ENCODE assay signal across 9 mouse cellular contexts in the genomic region with DNA sequence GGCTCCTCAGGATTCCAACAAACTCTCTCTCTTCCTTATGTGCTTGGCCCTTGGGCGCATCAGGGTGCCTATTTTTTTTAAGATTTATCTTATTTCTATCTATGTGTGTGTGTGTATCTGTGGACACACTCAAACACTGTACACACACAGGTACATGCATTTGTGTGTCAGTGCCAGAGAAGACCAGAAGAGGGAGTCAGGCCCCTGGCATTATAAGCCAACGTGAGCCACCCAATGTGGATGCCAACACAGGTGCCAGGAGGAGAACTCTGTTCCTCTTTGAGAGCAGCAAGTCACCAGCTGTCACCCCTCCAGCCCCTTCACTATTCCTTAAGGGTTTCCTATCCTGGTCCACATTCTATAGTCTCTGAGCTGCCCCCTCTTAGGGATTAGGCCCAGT. TPM values are rescaled to one million over a fixed set of nuclear protein-coding genes. Genes with fewer than 3 reads are reported as not detected.
DNase-seq lines count a peak whose midpoint lies in the region; ATAC-seq and TF ChIP-seq lines count a peak whose summit lies in the region.
"Had no signal": no experiment of that assay in that cellular context is flagged by ENCODE, and none has a peak within 500 bp of the region (broad histone marks: within the 10 kb centered on the region; RNA-seq: fewer than 3 reads in every experiment).

No protein-coding gene starts in this region.

- no peak overlapping the region for H3K4me3 ChIP-seq in cerebellum, adult 2 months (replicated peaks; ENCODE audit: insufficient read depth, low read depth, low read length)
- H3K4me3 ChIP-seq in cortical plate, adult 2 months (ENCODE audit: insufficient read depth, low read length) = no peak overlapping the region
- no peak overlapping the region for H3K4me3 ChIP-seq in forebrain, embryonic 16.5 days (replicated peaks; ENCODE audit: low read length)
- H3K4me3 ChIP-seq: neural tube, embryonic 13.5 days had no signal

- no peak overlapping the region for H3K4me2 ChIP-seq in forebrain, embryonic 16.5 days (ENCODE audit: low read length)
- H3K4me2 ChIP-seq: neural tube, embryonic 13.5 days had no signal

- H3K9ac ChIP-seq in forebrain, embryonic 16.5 days (replicated peaks; ENCODE audit: low read depth, low read length) = no peak overlapping the region
- H3K9ac ChIP-seq: neural tube, embryonic 13.5 days had no signal

- TF ChIP-seq POLR2A in cerebellum, adult 2 months (IDR thresholded peaks at IDR 0.05; ENCODE audit: borderline replicate concordance, insufficient read depth, low read length) = no peak
- TF ChIP-seq POLR2A in cortical plate, adult 2 months (IDR thresholded peaks at IDR 0.05; ENCODE audit: extremely low read depth, insufficient read depth, low read length) = no peak

- H3K27ac ChIP-seq in cerebellum, adult 2 months (ENCODE audit: insufficient read depth, low read length) = no peak overlapping the region
- no peak overlapping the region for H3K27ac ChIP-seq in cortical plate, adult 2 months (ENCODE audit: insufficient read depth, low read length)
- H3K27ac ChIP-seq in forebrain, embryonic 16.5 days (ENCODE audit: low read length) = no peak overlapping the region
- H3K27ac ChIP-seq: neural tube, embryonic 13.5 days had no signal

- intact Hi-C loops in left cerebral cortex, postnatal 10 days (cut with DNase I) = loop anchor here (5.0 kb wide), 2 partner anchors 128 to 143 kb away; a partner anchor contains a TSS

- no peaks in the 10 kb centered on the region for H3K9me3 ChIP-seq in forebrain, embryonic 16.5 days (ENCODE audit: control insufficient read depth, low read length)
- H3K9me3 ChIP-seq: neural tube, embryonic 13.5 days had no signal

- no peak for DNase-seq in cerebellum, adult 2 months
- no peak for DNase-seq in cerebellum, postnatal 4 days (ENCODE audit: low spot score in 2 of 2)
- DNase-seq in B cell, adult 2 months = peak; percentile 77 to 80
- peak; percentile 57 for DNase-seq in lung, postnatal 25 days (ENCODE audit: low spot score)
- DNase-seq in layer of hippocampus, adult 9-11 months = no peak
- DNase-seq in left cerebral cortex, postnatal 10 days (ENCODE audit: extremely low spot score in 1 of 2, low spot score in 2 of 2) = no peak

- H3K4me1 ChIP-seq in cerebellum, adult 2 months (ENCODE audit: control insufficient read depth, insufficient read depth, low read length) = no peaks in the 10 kb centered on the region
- no peaks in the 10 kb centered on the region for H3K4me1 ChIP-seq in cortical plate, adult 2 months (ENCODE audit: control insufficient read depth, insufficient read depth, low read length)
- H3K4me1 ChIP-seq in forebrain, embryonic 16.5 days (replicated peaks; ENCODE audit: control insufficient read depth, insufficient read depth, low read length) = peaks cover 12% of the 10 kb centered on the region

- H3K36me3 ChIP-seq in forebrain, embryonic 16.5 days (ENCODE audit: control insufficient read depth, insufficient read depth) = no peaks in the 10 kb centered on the region
- H3K36me3 ChIP-seq: neural tube, embryonic 13.5 days had no signal

- 60% methylated on average over 2 of the region's 2 CpGs for WGBS in cerebellum, adult 2 months
- WGBS in forebrain, embryonic 16.5 days = 75% methylated on average over 2 of the region's 2 CpGs

- peak; percentile 42; the same call in 1 of the 2 replicates for TF ChIP-seq CTCF in cerebellum, adult 2 months (IDR thresholded peaks at IDR 0.05; ENCODE audit: borderline replicate concordance, insufficient read depth, low read depth, low read length)
- peak; percentile 27 for TF ChIP-seq CTCF in cortical plate, adult 2 months (IDR thresholded peaks at IDR 0.05; ENCODE audit: extremely low read depth, insufficient read depth, low read length)

- H3K27me3 ChIP-seq in cerebellum, adult 2 months (ENCODE audit: control insufficient read depth, insufficient read depth, low read length) = no peaks in the 10 kb centered on the region
- H3K27me3 ChIP-seq in forebrain, embryonic 16.5 days (replicated peaks; ENCODE audit: control insufficient read depth, insufficient read depth, low read length) = no peaks in the 10 kb centered on the region
- H3K27me3 ChIP-seq: neural tube, embryonic 13.5 days had no signal

- no peak for ATAC-seq in forebrain, embryonic 16.5 days

RNA-seq across cellular contexts. Expression of a gene that starts 19.1 kb away (rescaled TPM):
- polyA plus RNA-seq in cerebellum, adult 2 months (2012; rRNA removed) = 2.9 and 4.1 TPM in 2 replicates
- 6.2 and 7.1 TPM in 2 replicates for polyA plus RNA-seq in cortical plate, adult 2 months (2012; rRNA removed)
- polyA plus RNA-seq in forebrain, embryonic 16.5 days (2015; fragmentation: Nextera tagmentation; extraction: Ambion mirVana) = 19.5 and 20.7 TPM in 2 replicates
- total RNA-seq in left cerebral cortex, postnatal 10 days (2021) = 10 to 100 TPM in 1 of 2 experiments, 1 to 10 TPM in 1; 9.9 to 11.3 TPM

RNA-seq across cellular contexts. Expression of a gene that starts 21.4 kb away (rescaled TPM):
- 34.0 and 35.8 TPM in 2 replicates for polyA plus RNA-seq in cerebellum, adult 2 months (2012; rRNA removed)
- 24.5 and 26.4 TPM in 2 replicates for polyA plus RNA-seq in cortical plate, adult 2 months (2012; rRNA removed)
- polyA plus RNA-seq in forebrain, embryonic 16.5 days (2015; fragmentation: Nextera tagmentation; extraction: Ambion mirVana) = 19.9 and 23.0 TPM in 2 replicates
- total RNA-seq in left cerebral cortex, postnatal 10 days (2021) = 10 to 100 TPM; 26.8 to 31.1 TPM

RNA-seq across cellular contexts. Expression of a gene that starts 34.0 kb away (rescaled TPM):
- 53.8 and 54.5 TPM in 2 replicates for polyA plus RNA-seq in cerebellum, adult 2 months (2012; rRNA removed)
- 57.8 and 58.0 TPM in 2 replicates for polyA plus RNA-seq in cortical plate, adult 2 months (2012; rRNA removed)
- 64.1 and 64.4 TPM in 2 replicates for polyA plus RNA-seq in forebrain, embryonic 16.5 days (2015; fragmentation: Nextera tagmentation; extraction: Ambion mirVana)
- 10 to 100 TPM; 37.9 to 39.6 TPM for total RNA-seq in left cerebral cortex, postnatal 10 days (2021)

Comparison
In these comparisons a context has a peak if more than half of its experiments do, and no peak if none do; other contexts are left out.
1. DNase-seq: peak in B cell, adult 2 months (2 of 2) and lung, postnatal 25 days (single experiment); none in cerebellum, adult 2 months (0 of 2), cerebellum, postnatal 4 days (0 of 2), layer of hippocampus, adult 9-11 months (single experiment) and left cerebral cortex, postnatal 10 days (0 of 2).